Mouse (Mus musculus): ENCODE data around the gene Psen2. TPM values are rescaled to one million over a fixed set of nuclear protein-coding genes. Genes with fewer than 3 reads are reported as not detected.
A peak's percentile ranks its signal among the peaks of the same experiment; 100 is the strongest.

Psen2 gene
- polyA plus RNA-seq, 1 experiment from 2014 or later: 8.3 TPM

- no peak for ATAC-seq (ENCODE audit: insufficient number of reproducible peaks, low FRiP score, low TSS enrichment, low read depth)
These were observed 12.8 kb downstream of the Psen2 start for GRCm38 (mm10) chr1:180250441-180250830.

GRCm38 (mm10) chr1:180249666-180250440 lies 13.4 kb downstream of the Psen2 start:
- Histone ChIP-seq H3K9me3 (ENCODE audit: control insufficient read depth, low read length) (no peaks in the 10 kb centered on the region), H3K4me2 (ENCODE audit: low read depth, severe bottlenecking) (no peak overlapping the region), H3K4me3 (ENCODE audit: low read depth, low read length) (no peak overlapping the region), H3K27ac (replicated peaks; ENCODE audit: low read depth, low read length) (no peak overlapping the region), H3K4me1 (ENCODE audit: control insufficient read depth, insufficient read depth, low read length) (no peaks in the 10 kb centered on the region; the same call in 1 of the 2 replicates), H3K36me3 (ENCODE audit: control insufficient read depth, insufficient read depth, low read length) (no peaks in the 10 kb centered on the region), H3K9ac (ENCODE audit: low read length) (no peak overlapping the region), H3K27me3 (ENCODE audit: control insufficient read depth, insufficient read depth, low read length) (no peaks in the 10 kb centered on the region)
- ATAC-seq (ENCODE audit: insufficient number of reproducible peaks, low FRiP score, low TSS enrichment, low read depth) (no peak), DNase-seq (ENCODE audit: low spot score) (peak; percentile 34)
- 19% methylated on average over 20 of the region's 20 CpGs for WGBS

More at GRCm38 (mm10) chr1:180250441-180250830, 12.8 kb downstream of the Psen2 start:
- 68% methylated on average over 8 of the region's 8 CpGs for WGBS
- no peak overlapping the region for H3K27ac ChIP-seq (replicated peaks; ENCODE audit: low read depth, low read length)
- H3K4me1 ChIP-seq (ENCODE audit: control insufficient read depth, insufficient read depth, low read length): no peaks in the 10 kb centered on the region; the same call in 1 of the 2 replicates
- no peaks in the 10 kb centered on the region for H3K9me3 ChIP-seq (ENCODE audit: control insufficient read depth, low read length)
- no peak overlapping the region for H3K9ac ChIP-seq (ENCODE audit: low read length)
- no peak overlapping the region for H3K4me3 ChIP-seq (ENCODE audit: low read depth, low read length)
- H3K36me3 ChIP-seq (ENCODE audit: control insufficient read depth, insufficient read depth, low read length): no peaks in the 10 kb centered on the region
- H3K27me3 ChIP-seq (ENCODE audit: control insufficient read depth, insufficient read depth, low read length): no peaks in the 10 kb centered on the region
- H3K4me2 ChIP-seq (ENCODE audit: low read depth, severe bottlenecking): no peak overlapping the region
- DNase-seq (ENCODE audit: low spot score): no peak

- no peak for ATAC-seq (ENCODE audit: insufficient number of reproducible peaks, low FRiP score, low TSS enrichment, low read depth)
- Histone ChIP-seq H3K9ac (ENCODE audit: low read length) (no peak overlapping the region), H3K27ac (replicated peaks; ENCODE audit: low read depth, low read length) (no peak overlapping the region)
These were observed 14.6 kb downstream of the Psen2 start for GRCm38 (mm10) chr1:180248593-180249146.

GRCm38 (mm10) chr1:180247901-180248300 lies 15.3 kb downstream of the Psen2 start:
- WGBS: 91% methylated on average over 7 of the region's 7 CpGs
- H3K27me3 ChIP-seq (ENCODE audit: control insufficient read depth, insufficient read depth, low read length): no peaks in the 10 kb centered on the region
- H3K4me1 ChIP-seq (ENCODE audit: control insufficient read depth, insufficient read depth, low read length): no peaks in the 10 kb centered on the region
- ATAC-seq (ENCODE audit: insufficient number of reproducible peaks, low FRiP score, low TSS enrichment, low read depth) (no peak), DNase-seq (ENCODE audit: low spot score) (no peak)
- no peak overlapping the region for H3K4me2 ChIP-seq (ENCODE audit: low read depth, severe bottlenecking)
- no peaks in the 10 kb centered on the region for H3K36me3 ChIP-seq (ENCODE audit: control insufficient read depth, insufficient read depth, low read length)
- H3K9me3 ChIP-seq (ENCODE audit: control insufficient read depth, low read length): no peaks in the 10 kb centered on the region
- H3K9ac ChIP-seq (ENCODE audit: low read length): no peak overlapping the region
- H3K4me3 ChIP-seq (ENCODE audit: low read depth, low read length): no peak overlapping the region
- H3K27ac ChIP-seq (replicated peaks; ENCODE audit: low read depth, low read length): no peak overlapping the region

More at GRCm38 (mm10) chr1:180248593-180249146, 14.6 kb downstream of the Psen2 start:
- Histone ChIP-seq H3K4me2 (ENCODE audit: low read depth, severe bottlenecking) (no peak overlapping the region), H3K27me3 (ENCODE audit: control insufficient read depth, insufficient read depth, low read length) (no peaks in the 10 kb centered on the region), H3K9me3 (ENCODE audit: control insufficient read depth, low read length) (no peaks in the 10 kb centered on the region), H3K36me3 (ENCODE audit: control insufficient read depth, insufficient read depth, low read length) (no peaks in the 10 kb centered on the region), H3K4me1 (ENCODE audit: control insufficient read depth, insufficient read depth, low read length) (no peaks in the 10 kb centered on the region), H3K4me3 (ENCODE audit: low read depth, low read length) (no peak overlapping the region)
- no peak for DNase-seq (ENCODE audit: low spot score)
- WGBS: 90% methylated on average over 7 of the region's 7 CpGs

GRCm38 (mm10) chr1:180245741-180246507 lies 17.3 kb downstream of the Psen2 start:
- H3K4me3 ChIP-seq (ENCODE audit: low read depth, low read length): no peak overlapping the region
- H3K27ac ChIP-seq (replicated peaks; ENCODE audit: low read depth, low read length): no peak overlapping the region
- ATAC-seq (ENCODE audit: insufficient number of reproducible peaks, low FRiP score, low TSS enrichment, low read depth) (no peak), DNase-seq (ENCODE audit: low spot score) (no peak)
- H3K4me2 ChIP-seq (ENCODE audit: low read depth, severe bottlenecking): no peak overlapping the region
- 92% methylated on average over 13 of the region's 13 CpGs for WGBS
- H3K4me1 ChIP-seq (ENCODE audit: control insufficient read depth, insufficient read depth, low read length): no peaks in the 10 kb centered on the region
- H3K36me3 ChIP-seq (ENCODE audit: control insufficient read depth, insufficient read depth, low read length): no peaks in the 10 kb centered on the region
- H3K9me3 ChIP-seq (ENCODE audit: control insufficient read depth, low read length): no peaks in the 10 kb centered on the region
- H3K27me3 ChIP-seq (ENCODE audit: control insufficient read depth, insufficient read depth, low read length): no peaks in the 10 kb centered on the region
- H3K9ac ChIP-seq (ENCODE audit: low read length): no peak overlapping the region

GRCm38 (mm10) chr1:180231729-180232128 lies 31.5 kb downstream of the Psen2 start:
- no peak overlapping the region for H3K4me3 ChIP-seq (ENCODE audit: low read depth, low read length)
- no peaks in the 10 kb centered on the region for H3K9me3 ChIP-seq (ENCODE audit: control insufficient read depth, low read length)
- no peaks in the 10 kb centered on the region for H3K36me3 ChIP-seq (ENCODE audit: control insufficient read depth, insufficient read depth, low read length)
- no peak overlapping the region for H3K4me2 ChIP-seq (ENCODE audit: low read depth, severe bottlenecking)
- no peak overlapping the region for H3K9ac ChIP-seq (ENCODE audit: low read length)
- ATAC-seq (ENCODE audit: insufficient number of reproducible peaks, low FRiP score, low TSS enrichment, low read depth) (no peak), DNase-seq (ENCODE audit: low spot score) (no peak)
- H3K4me1 ChIP-seq (ENCODE audit: control insufficient read depth, insufficient read depth, low read length): peaks cover 5% of the 10 kb centered on the region
- H3K27me3 ChIP-seq (ENCODE audit: control insufficient read depth, insufficient read depth, low read length): no peaks in the 10 kb centered on the region
- WGBS: 76% methylated on average over 3 of the region's 3 CpGs
- no peak overlapping the region for H3K27ac ChIP-seq (replicated peaks; ENCODE audit: low read depth, low read length)

GRCm38 (mm10) chr1:180230580-180230979 lies 32.7 kb downstream of the Psen2 start:
- Histone ChIP-seq H3K4me3 (ENCODE audit: low read depth, low read length) (no peak overlapping the region), H3K27me3 (ENCODE audit: control insufficient read depth, insufficient read depth, low read length) (no peaks in the 10 kb centered on the region), H3K9ac (ENCODE audit: low read length) (no peak overlapping the region), H3K9me3 (ENCODE audit: control insufficient read depth, low read length) (no peaks in the 10 kb centered on the region), H3K4me2 (ENCODE audit: low read depth, severe bottlenecking) (no peak overlapping the region), H3K4me1 (ENCODE audit: control insufficient read depth, insufficient read depth, low read length) (peaks cover 10% of the 10 kb centered on the region), H3K27ac (replicated peaks; ENCODE audit: low read depth, low read length) (no peak overlapping the region), H3K36me3 (ENCODE audit: control insufficient read depth, insufficient read depth, low read length) (no peaks in the 10 kb centered on the region)
- DNase-seq (ENCODE audit: low spot score) (peak; percentile 68), ATAC-seq (ENCODE audit: insufficient number of reproducible peaks, low FRiP score, low TSS enrichment, low read depth) (no peak)
- 34% methylated on average over 2 of the region's 2 CpGs for WGBS

GRCm38 (mm10) chr1:180229906-180230305 lies 33.3 kb downstream of the Psen2 start:
- Histone ChIP-seq H3K9ac (ENCODE audit: low read length) (no peak overlapping the region), H3K27ac (replicated peaks; ENCODE audit: low read depth, low read length) (no peak overlapping the region), H3K27me3 (ENCODE audit: control insufficient read depth, insufficient read depth, low read length) (no peaks in the 10 kb centered on the region), H3K4me1 (ENCODE audit: control insufficient read depth, insufficient read depth, low read length) (peaks cover 10% of the 10 kb centered on the region), H3K4me3 (ENCODE audit: low read depth, low read length) (no peak overlapping the region), H3K9me3 (ENCODE audit: control insufficient read depth, low read length) (no peaks in the 10 kb centered on the region), H3K4me2 (ENCODE audit: low read depth, severe bottlenecking) (no peak overlapping the region), H3K36me3 (ENCODE audit: control insufficient read depth, insufficient read depth, low read length) (no peaks in the 10 kb centered on the region)
- ATAC-seq (ENCODE audit: insufficient number of reproducible peaks, low FRiP score, low TSS enrichment, low read depth): no peak
- DNase-seq (ENCODE audit: low spot score): no peak
- WGBS: 94% methylated on average over 7 of the region's 7 CpGs
